Mouse (Mus musculus): ENCODE measurements around the gene Fbl. TPM values are rescaled to one million over a fixed set of nuclear protein-coding genes. Genes with fewer than 3 reads are reported as not detected.

Gene Fbl
- polyA plus RNA-seq, 1 experiment = 26.6 TPM

Other genes with a start within 250 kb of the Fbl start
- gene Zfp974, start 240.2 kb upstream of the Fbl start, polyA plus RNA-seq (2012; rRNA removed) = 0.39 and 0.48 TPM in 2 replicates
- gene Zfp780b, start 190.5 kb upstream of the Fbl start, polyA plus RNA-seq (2012; rRNA removed) = 0.22 and 0.62 TPM in 2 replicates
- 0.15 and 0.23 TPM in 2 replicates for gene Zfp850, start 155.6 kb upstream of the Fbl start, polyA plus RNA-seq (2012; rRNA removed)
- 51.2 and 74.1 TPM in 2 replicates for gene Psmc4, start 119.6 kb upstream of the Fbl start, polyA plus RNA-seq (2012; rRNA removed)
- 1,238 and 3,973 TPM in 2 replicates for gene Fcgbp, start 98.5 kb upstream of the Fbl start, polyA plus RNA-seq (2012; rRNA removed)
- gene 9530053A07Rik, start 40.2 kb upstream of the Fbl start, polyA plus RNA-seq (2012; rRNA removed) = 0.01 and 0.57 TPM in 2 replicates
- gene Dyrk1b, start 9.8 kb downstream of the Fbl start, polyA plus RNA-seq (2012; rRNA removed) = 19.0 and 58.6 TPM in 2 replicates
- gene Eid2, start 98.2 kb downstream of the Fbl start, polyA plus RNA-seq (2012; rRNA removed) = 1.1 and 2.3 TPM in 2 replicates
- gene Eid2b, start 108.0 kb downstream of the Fbl start, polyA plus RNA-seq (2012; rRNA removed) = 3.9 and 5.8 TPM in 2 replicates
- not detected in 2 replicates for gene Selenov, start 121.5 kb downstream of the Fbl start, polyA plus RNA-seq (2012; rRNA removed)
- gene Dll3, start 132.5 kb downstream of the Fbl start, polyA plus RNA-seq (2012; rRNA removed) = 0.44 and 2.4 TPM in 2 replicates
- gene Timm50, start 142.4 kb downstream of the Fbl start, polyA plus RNA-seq (2012; rRNA removed) = 37.3 and 62.7 TPM in 2 replicates
- 58.8 and 104 TPM in 2 replicates for gene Supt5, start 169.0 kb downstream of the Fbl start, polyA plus RNA-seq (2012; rRNA removed)
- 877 and 996 TPM in 2 replicates for gene Rps16, start 180.9 kb downstream of the Fbl start, polyA plus RNA-seq (2012; rRNA removed)
- 22.9 and 58.2 TPM in 2 replicates for gene Plekhg2, start 202.9 kb downstream of the Fbl start, polyA plus RNA-seq (2012; rRNA removed)
- 85.4 and 196 TPM in 2 replicates for gene Zfp36, start 210.5 kb downstream of the Fbl start, polyA plus RNA-seq (2012; rRNA removed)
- 36.5 and 58.0 TPM in 2 replicates for gene Med29, start 223.0 kb downstream of the Fbl start, polyA plus RNA-seq (2012; rRNA removed)
- 27.6 and 67.1 TPM in 2 replicates for gene Paf1, start 223.2 kb downstream of the Fbl start, polyA plus RNA-seq (2012; rRNA removed)

All from small intestine, adult 2 months (tissue).